Comparison of ENCODE assay signal across 24 mouse cellular contexts in genomic region chr4:99376171-99376570, GRCm38 (mm10).
DNase-seq lines count a peak whose midpoint lies in the region; ATAC-seq lines count a peak whose summit lies in the region.
"Had no signal": no experiment of that assay in that cellular context is flagged by ENCODE, and none has a peak within 500 bp of the region (broad histone marks: within the 10 kb centered on the region; RNA-seq: fewer than 3 reads in every experiment).

No protein-coding gene starts in this region.

- no peaks in the 10 kb centered on the region for H3K27me3 ChIP-seq in kidney, embryonic 14.5 days (ENCODE audit: control insufficient read depth, insufficient read depth, low read length)
- H3K27me3 ChIP-seq: liver, embryonic 15.5 days had no signal

- H3K36me3 ChIP-seq in kidney, embryonic 14.5 days (ENCODE audit: control insufficient read depth, insufficient read depth, low read length), result no peaks in the 10 kb centered on the region
- H3K36me3 ChIP-seq: embryonic facial prominence, embryonic 12.5 days; forebrain, embryonic 10.5 days; G1E; heart, embryonic 12.5 days; liver, embryonic 15.5 days; midbrain, embryonic 15.5 days; neural tube, embryonic 12.5 days had no signal

- no peak for ATAC-seq in kidney, embryonic 14.5 days (ENCODE audit: low FRiP score, low TSS enrichment)
- ATAC-seq: intestine, postnatal 0 days; midbrain, embryonic 15.5 days had no signal

- no peak overlapping the region for H3K4me3 ChIP-seq in kidney, embryonic 14.5 days (ENCODE audit: low read length)
- H3K4me3 ChIP-seq: embryonic facial prominence, embryonic 12.5 days; forebrain, embryonic 10.5 days; heart, embryonic 12.5 days; liver, embryonic 15.5 days; midbrain, embryonic 15.5 days; neural tube, embryonic 12.5 days had no signal

- H3K4me2 ChIP-seq in kidney, embryonic 14.5 days (replicated peaks; ENCODE audit: low read depth, low read length), result no peak overlapping the region
- H3K4me2 ChIP-seq: embryonic facial prominence, embryonic 12.5 days; heart, embryonic 12.5 days; liver, embryonic 15.5 days; lung, embryonic 14.5 days; midbrain, embryonic 15.5 days; neural tube, embryonic 12.5 days had no signal

- DNase-seq in heart, adult 11 months, result peak; percentile 71
- no peak for DNase-seq in heart, adult 18-20 months
- DNase-seq in kidney, adult 18-20 months, result peak; percentile 27
- DNase-seq in kidney, adult 8-10 months, result peak; percentile 27 to 41
- DNase-seq in kidney, postnatal 36 days, result peak; percentile 36 to 38
- DNase-seq in ovary, adult 18-20 months (ENCODE audit: low spot score), result no peak
- DNase-seq in thymus, adult 18-20 months, result no peak
- DNase-seq: adrenal gland, postnatal 10 days; cerebellum, adult 11 months; cerebellum, adult 9-10 months; embryo, embryonic 11 days; gastrocnemius, postnatal 14 days; liver; lung, embryonic 14.5 days; lung, postnatal 14 days had no signal

- no peaks in the 10 kb centered on the region for H3K9me3 ChIP-seq in kidney, embryonic 14.5 days (ENCODE audit: control insufficient read depth, low read length)
- H3K9me3 ChIP-seq: embryonic facial prominence, embryonic 12.5 days; forebrain, embryonic 10.5 days; heart, embryonic 12.5 days; liver, embryonic 15.5 days; midbrain, embryonic 15.5 days; neural tube, embryonic 12.5 days had no signal

- no peak overlapping the region for H3K27ac ChIP-seq in kidney, embryonic 14.5 days (ENCODE audit: low read depth, low read length)
- H3K27ac ChIP-seq: embryonic facial prominence, embryonic 12.5 days; forebrain, embryonic 10.5 days; liver, embryonic 15.5 days; midbrain, embryonic 15.5 days; neural tube, embryonic 12.5 days had no signal

- no peaks in the 10 kb centered on the region for H3K4me1 ChIP-seq in kidney, embryonic 14.5 days (ENCODE audit: control insufficient read depth, insufficient read depth, low read length)
- H3K4me1 ChIP-seq: embryonic facial prominence, embryonic 12.5 days; heart, embryonic 12.5 days; liver, embryonic 15.5 days had no signal

- H3K9ac ChIP-seq in kidney, embryonic 14.5 days (ENCODE audit: low read depth, low read length), result no peak overlapping the region
- H3K9ac ChIP-seq: embryonic facial prominence, embryonic 12.5 days; heart, embryonic 12.5 days; liver, embryonic 15.5 days; lung, embryonic 14.5 days; midbrain, embryonic 15.5 days; neural tube, embryonic 12.5 days had no signal

- WGBS in kidney, embryonic 14.5 days, result 4% methylated on average over 1 of the region's 1 CpGs

Comparison
In these comparisons a context has a peak if more than half of its experiments do, and no peak if none do; other contexts are left out.
1. DNase-seq: peak in heart, adult 11 months (single experiment), kidney, adult 18-20 months (single experiment), kidney, adult 8-10 months (2 of 2) and kidney, postnatal 36 days (2 of 2); none in heart, adult 18-20 months (0 of 2), ovary, adult 18-20 months (single experiment) and thymus, adult 18-20 months (0 of 2).